Mouse (Mus musculus) adrenal gland, adult 8-10 months (tissue): ENCODE data around the gene Btbd9. TPM values are rescaled to one million over a fixed set of nuclear protein-coding genes. Genes with fewer than 3 reads are reported as not detected.

Source experiments
- total RNA-seq, 4 experiments: library from RNA; stranded (reverse); gene quantifications; 2 replicates each; pipeline ENCODE4 v1.2.4; 2022

Btbd9 gene
- total RNA-seq, 4 experiments from 2014 or later, result 40.1 to 61.6 (median 48.3) TPM

Other genes starting within 250 kb of the Btbd9 start
- gene Dnah8, start 47.9 kb upstream of the Btbd9 start, total RNA-seq, result under 1 TPM; 0.37 to 0.81 (median 0.68) TPM
- 100 to 1,000 TPM; 148 to 169 (median 160) TPM for gene Glo1, start 50.4 kb upstream of the Btbd9 start, total RNA-seq